Mouse (Mus musculus): ENCODE results near the gene Fam71d. TPM values are rescaled to one million over a fixed set of nuclear protein-coding genes. Genes with fewer than 3 reads are reported as not detected.

The Fam71d gene
- polyA plus RNA-seq (2014; fragmentation: Nextera tagmentation; extraction: Ambion mirVana): 0.18 TPM in 1 of 2 replicates, not detected in the other

DNA sequence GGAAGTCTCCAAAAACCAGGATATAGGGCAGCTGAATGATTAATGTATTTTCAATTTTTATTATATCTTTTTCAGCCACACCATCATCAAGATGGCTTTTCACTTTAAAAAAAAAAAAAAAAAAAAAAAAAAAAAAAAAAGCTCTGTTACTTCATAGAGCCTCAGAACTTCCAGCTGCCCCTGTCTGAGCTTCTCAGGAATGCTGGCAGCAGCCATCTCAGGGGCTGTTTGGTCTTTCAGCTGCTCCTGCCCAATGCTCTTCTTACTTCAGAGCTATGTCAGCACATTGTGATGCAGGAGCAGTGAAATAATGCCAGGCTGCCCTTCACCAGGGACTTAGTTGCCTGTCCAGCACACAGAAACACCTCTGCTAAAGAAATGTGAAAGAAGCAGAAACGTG lies at the start of gene Fam71d:
Fam71d (plus strand) TSS at position 211 of the 400 bp plus-strand sequence.
- Histone ChIP-seq H3K27me3 (replicated peaks; ENCODE audit: control insufficient read depth, insufficient read depth, low read length) (no peaks in the 10 kb centered on the region), H3K9me3 (replicated peaks; ENCODE audit: control insufficient read depth, low read length) (no peaks in the 10 kb centered on the region), H3K4me1 (ENCODE audit: control insufficient read depth, insufficient read depth, low read length) (no peaks in the 10 kb centered on the region), H3K9ac (ENCODE audit: low read length) (no peak within 1 kb of the TSS), H3K36me3 (ENCODE audit: control insufficient read depth, insufficient read depth, low read length) (no peaks in the 10 kb centered on the region), H3K27ac (ENCODE audit: low read depth, low read length) (no peak within 1 kb of the TSS), H3K4me2 (ENCODE audit: low read length) (no peak within 1 kb of the TSS), H3K4me3 (ENCODE audit: low read depth, low read length) (no peak within 1 kb of the TSS)
- ATAC-seq: no peak
- WGBS: 76% methylated on average over 1 of the region's 1 CpGs
- no peak for DNase-seq (ENCODE audit: low spot score)

DNA sequence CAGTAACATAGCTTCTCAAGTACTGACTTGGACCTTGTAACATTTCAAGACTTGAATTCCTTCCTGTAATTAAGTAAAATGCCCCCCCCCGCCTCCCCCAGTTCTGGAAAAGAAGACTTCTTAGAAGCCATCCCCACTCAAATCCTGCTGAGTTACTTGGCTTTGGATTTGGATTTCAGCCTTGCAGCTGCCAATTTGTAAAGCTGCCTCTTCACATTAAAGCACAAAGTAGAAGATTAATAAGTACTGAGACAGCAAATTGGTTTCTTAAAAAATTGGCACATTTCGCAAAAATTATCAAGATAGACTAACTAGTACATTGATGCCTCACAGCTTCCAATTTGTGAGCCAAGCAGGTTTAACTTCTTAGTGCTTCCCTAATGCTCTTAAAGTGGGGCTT lies 47.6 kb upstream of the Fam71d start:
- WGBS: 51% methylated on average over 2 of the region's 2 CpGs
- H3K9me3 ChIP-seq (replicated peaks; ENCODE audit: control insufficient read depth, low read length): no peaks in the 10 kb centered on the region
- no peak overlapping the region for H3K27ac ChIP-seq (ENCODE audit: low read depth, low read length)
- ATAC-seq (no peak), DNase-seq (ENCODE audit: low spot score) (peak; percentile 65)
- H3K9ac ChIP-seq (ENCODE audit: low read length): no peak overlapping the region
- no peak overlapping the region for H3K4me3 ChIP-seq (ENCODE audit: low read depth, low read length)
- H3K4me1 ChIP-seq (ENCODE audit: control insufficient read depth, insufficient read depth, low read length): no peaks in the 10 kb centered on the region
- no peak overlapping the region for H3K4me2 ChIP-seq (ENCODE audit: low read length)
- H3K27me3 ChIP-seq (replicated peaks; ENCODE audit: control insufficient read depth, insufficient read depth, low read length): no peaks in the 10 kb centered on the region
- H3K36me3 ChIP-seq (ENCODE audit: control insufficient read depth, insufficient read depth, low read length): no peaks in the 10 kb centered on the region

DNA sequence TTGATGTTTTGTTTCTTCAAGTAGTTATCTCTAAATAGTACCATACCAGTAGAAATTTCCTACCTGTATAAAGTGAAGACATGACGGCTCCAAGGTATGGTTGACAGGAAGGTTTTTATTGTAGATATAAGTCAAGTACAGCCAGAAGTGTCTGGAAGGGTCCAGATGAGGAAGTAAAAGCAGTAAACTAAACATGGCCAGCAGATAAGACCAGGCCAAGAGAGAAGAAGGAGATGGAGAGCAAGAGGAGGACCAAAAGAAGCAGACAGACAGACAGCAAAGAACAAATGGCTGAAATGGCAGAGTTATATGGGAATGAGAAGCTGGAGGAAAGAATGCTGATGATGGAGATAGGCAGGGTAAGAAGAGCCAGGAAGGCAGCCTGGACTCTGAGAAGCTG lies 46.1 kb upstream of the Fam71d start:
- H3K9me3 ChIP-seq (replicated peaks; ENCODE audit: control insufficient read depth, low read length): no peaks in the 10 kb centered on the region
- no peak overlapping the region for H3K4me3 ChIP-seq (ENCODE audit: low read depth, low read length)
- DNase-seq (ENCODE audit: low spot score) (no peak), ATAC-seq (no peak)
- H3K27ac ChIP-seq (ENCODE audit: low read depth, low read length): no peak overlapping the region
- H3K36me3 ChIP-seq (ENCODE audit: control insufficient read depth, insufficient read depth, low read length): no peaks in the 10 kb centered on the region
- 92% methylated on average over 1 of the region's 1 CpGs for WGBS
- H3K4me1 ChIP-seq (ENCODE audit: control insufficient read depth, insufficient read depth, low read length): no peaks in the 10 kb centered on the region
- H3K4me2 ChIP-seq (ENCODE audit: low read length): no peak overlapping the region
- H3K27me3 ChIP-seq (replicated peaks; ENCODE audit: control insufficient read depth, insufficient read depth, low read length): no peaks in the 10 kb centered on the region
- no peak overlapping the region for H3K9ac ChIP-seq (ENCODE audit: low read length)

DNA sequence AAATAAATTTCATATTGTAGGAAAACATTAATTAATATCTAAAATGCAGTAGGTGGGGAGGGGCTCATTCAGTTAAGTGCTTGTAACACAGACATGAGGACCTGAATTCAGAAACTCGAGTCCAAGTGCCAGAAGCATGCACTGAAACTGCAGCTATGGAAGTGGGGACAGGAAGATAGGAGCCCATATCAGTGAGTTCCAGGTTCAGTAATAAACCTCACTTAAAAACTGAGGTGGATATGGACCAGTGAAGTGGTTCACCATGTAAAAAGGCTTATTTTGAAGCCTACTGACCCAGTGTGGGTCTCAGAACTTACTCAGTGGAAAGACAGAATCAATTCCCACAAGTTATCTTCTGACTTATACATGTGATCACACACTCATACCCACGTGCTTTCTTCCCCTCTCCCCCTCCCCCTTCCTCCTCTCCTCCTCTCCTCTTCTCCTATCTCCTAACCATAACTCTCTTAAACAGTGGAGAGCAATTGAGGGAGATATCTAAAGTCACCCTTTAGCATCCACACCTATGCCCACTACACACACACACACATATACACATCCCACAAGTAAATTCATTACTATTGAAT lies 31.5 kb upstream of the Fam71d start:
- 62% methylated on average over 2 of the region's 2 CpGs for WGBS
- H3K27me3 ChIP-seq (replicated peaks; ENCODE audit: control insufficient read depth, insufficient read depth, low read length): no peaks in the 10 kb centered on the region
- no peak for ATAC-seq

DNA sequence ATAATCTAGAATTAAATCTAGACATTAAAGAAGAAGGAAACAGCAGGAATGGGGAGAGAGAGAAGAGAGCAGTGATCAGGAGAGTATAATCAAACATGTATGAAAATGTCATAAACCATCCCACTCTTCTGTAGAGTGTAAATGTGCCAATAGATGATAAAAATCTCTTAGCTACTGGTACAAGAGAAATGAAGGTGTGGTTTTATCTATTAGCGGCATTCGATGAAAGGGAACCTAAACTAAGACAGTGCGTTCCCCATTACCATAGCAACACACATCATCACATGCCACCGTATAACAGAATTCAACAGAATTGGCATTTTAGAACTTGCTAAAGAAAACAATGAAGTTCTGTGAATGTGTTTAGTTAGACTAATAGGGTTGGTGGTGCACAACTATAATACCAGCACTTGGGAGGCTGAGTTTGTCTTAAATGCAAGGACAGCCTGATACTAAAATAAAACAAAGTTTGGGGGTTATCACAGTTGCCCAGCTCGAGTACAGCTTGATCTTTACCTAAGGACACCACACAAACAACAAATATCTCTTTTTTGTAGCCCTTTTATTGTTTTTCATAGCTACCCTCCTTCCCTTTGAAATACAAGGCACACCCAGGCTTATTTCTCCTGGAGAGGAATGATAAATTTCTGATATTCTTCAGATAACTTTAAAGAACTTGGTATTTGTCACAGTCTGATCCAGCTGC lies 13.1 kb upstream of the Fam71d start:
- Histone ChIP-seq H3K4me1 (ENCODE audit: control insufficient read depth, insufficient read depth, low read length) (no peaks in the 10 kb centered on the region), H3K9ac (ENCODE audit: low read length) (no peak overlapping the region), H3K4me3 (ENCODE audit: low read depth, low read length) (no peak overlapping the region), H3K36me3 (ENCODE audit: control insufficient read depth, insufficient read depth, low read length) (no peaks in the 10 kb centered on the region), H3K4me2 (ENCODE audit: low read length) (no peak overlapping the region), H3K27me3 (replicated peaks; ENCODE audit: control insufficient read depth, insufficient read depth, low read length) (no peaks in the 10 kb centered on the region), H3K27ac (ENCODE audit: low read depth, low read length) (no peak overlapping the region), H3K9me3 (replicated peaks; ENCODE audit: control insufficient read depth, low read length) (no peaks in the 10 kb centered on the region)
- WGBS: 79% methylated on average over 5 of the region's 5 CpGs
- ATAC-seq (no peak), DNase-seq (ENCODE audit: low spot score) (no peak)

More for the DNA sequence above, 31.5 kb upstream of the Fam71d start:
- no peak for DNase-seq (ENCODE audit: low spot score)
- Histone ChIP-seq H3K4me2 (ENCODE audit: low read length) (no peak overlapping the region), H3K9ac (ENCODE audit: low read length) (no peak overlapping the region), H3K36me3 (ENCODE audit: control insufficient read depth, insufficient read depth, low read length) (no peaks in the 10 kb centered on the region), H3K4me1 (ENCODE audit: control insufficient read depth, insufficient read depth, low read length) (no peaks in the 10 kb centered on the region), H3K4me3 (ENCODE audit: low read depth, low read length) (no peak overlapping the region), H3K27ac (ENCODE audit: low read depth, low read length) (no peak overlapping the region), H3K9me3 (replicated peaks; ENCODE audit: control insufficient read depth, low read length) (no peaks in the 10 kb centered on the region)

DNA sequence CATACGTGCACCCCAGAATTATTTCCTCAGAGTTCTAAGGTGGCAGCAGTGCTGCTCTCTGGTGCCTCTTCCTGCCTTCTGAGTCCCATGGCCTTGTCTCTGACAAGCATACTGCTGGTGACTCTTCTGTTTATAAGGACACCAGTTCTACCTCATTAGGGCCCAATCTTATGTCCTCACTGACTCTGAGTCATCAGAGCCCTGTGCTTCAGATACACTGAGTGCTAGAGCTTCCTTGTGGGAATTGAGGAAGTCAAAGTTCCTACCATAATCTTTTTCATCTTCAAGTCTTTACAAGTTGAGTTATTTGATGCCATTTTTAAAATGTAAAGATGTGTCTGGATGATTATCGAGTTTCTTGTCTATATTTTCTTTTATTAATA lies 12.5 kb upstream of the Fam71d start:
- ATAC-seq (no peak), DNase-seq (ENCODE audit: low spot score) (no peak)
- Histone ChIP-seq H3K27ac (ENCODE audit: low read depth, low read length) (no peak overlapping the region), H3K9ac (ENCODE audit: low read length) (no peak overlapping the region), H3K27me3 (replicated peaks; ENCODE audit: control insufficient read depth, insufficient read depth, low read length) (no peaks in the 10 kb centered on the region), H3K4me1 (ENCODE audit: control insufficient read depth, insufficient read depth, low read length) (no peaks in the 10 kb centered on the region), H3K9me3 (replicated peaks; ENCODE audit: control insufficient read depth, low read length) (no peaks in the 10 kb centered on the region), H3K4me2 (ENCODE audit: low read length) (no peak overlapping the region), H3K36me3 (ENCODE audit: control insufficient read depth, insufficient read depth, low read length) (no peaks in the 10 kb centered on the region), H3K4me3 (ENCODE audit: low read depth, low read length) (no peak overlapping the region)
- 86% methylated on average over 2 of the region's 2 CpGs for WGBS

DNA sequence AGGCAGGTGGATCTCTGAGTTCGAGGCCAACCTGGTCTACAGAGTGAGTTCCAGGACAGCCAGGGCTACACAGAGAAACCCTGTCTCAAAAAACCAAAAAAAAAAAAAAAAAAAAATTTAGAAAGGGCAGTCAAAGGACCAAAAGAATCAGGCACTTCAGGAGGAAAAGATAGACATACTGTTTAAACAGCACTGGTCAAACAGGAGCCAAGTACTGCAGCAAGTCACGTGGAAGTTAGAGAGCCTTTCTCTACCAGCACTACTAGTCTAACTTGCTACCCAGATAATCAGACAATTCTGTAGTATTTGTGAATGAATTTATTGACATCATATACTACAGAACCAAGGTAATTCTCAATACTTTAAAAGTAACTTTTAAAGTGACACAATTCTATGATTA lies 10.3 kb upstream of the Fam71d start:
- Histone ChIP-seq H3K9ac (ENCODE audit: low read length) (no peak overlapping the region), H3K4me3 (ENCODE audit: low read depth, low read length) (no peak overlapping the region), H3K9me3 (replicated peaks; ENCODE audit: control insufficient read depth, low read length) (no peaks in the 10 kb centered on the region), H3K4me2 (ENCODE audit: low read length) (no peak overlapping the region), H3K27me3 (replicated peaks; ENCODE audit: control insufficient read depth, insufficient read depth, low read length) (no peaks in the 10 kb centered on the region), H3K36me3 (ENCODE audit: control insufficient read depth, insufficient read depth, low read length) (no peaks in the 10 kb centered on the region), H3K4me1 (ENCODE audit: control insufficient read depth, insufficient read depth, low read length) (no peaks in the 10 kb centered on the region), H3K27ac (ENCODE audit: low read depth, low read length) (no peak overlapping the region)
- WGBS: 90% methylated on average over 2 of the region's 2 CpGs
- DNase-seq (ENCODE audit: low spot score): no peak
- no peak for ATAC-seq

DNA sequence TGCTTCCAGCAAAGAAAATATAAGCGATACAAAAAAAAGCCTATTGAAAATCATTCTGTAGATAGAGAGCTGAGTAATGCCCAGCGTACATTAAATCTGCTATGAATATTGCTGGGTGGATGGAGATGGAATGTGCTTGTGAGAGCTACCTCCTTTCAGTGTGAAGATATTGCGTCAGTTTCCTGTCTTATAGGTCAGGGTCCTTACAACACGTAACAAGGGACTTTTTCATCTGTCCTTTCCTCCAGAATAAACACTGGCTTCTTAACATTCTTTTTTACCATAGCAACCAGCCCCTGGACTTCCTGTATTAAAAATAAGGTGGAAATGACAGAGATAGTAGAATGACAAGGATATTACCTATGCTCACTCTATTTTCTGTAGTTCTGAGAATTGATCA lies 9.1 kb upstream of the Fam71d start:
- H3K4me1 ChIP-seq (ENCODE audit: control insufficient read depth, insufficient read depth, low read length): no peaks in the 10 kb centered on the region
- H3K4me3 ChIP-seq (ENCODE audit: low read depth, low read length): no peak overlapping the region
- no peak overlapping the region for H3K4me2 ChIP-seq (ENCODE audit: low read length)
- 87% methylated on average over 4 of the region's 4 CpGs for WGBS
- no peaks in the 10 kb centered on the region for H3K36me3 ChIP-seq (ENCODE audit: control insufficient read depth, insufficient read depth, low read length)
- no peak overlapping the region for H3K9ac ChIP-seq (ENCODE audit: low read length)
- H3K9me3 ChIP-seq (replicated peaks; ENCODE audit: control insufficient read depth, low read length): no peaks in the 10 kb centered on the region
- no peaks in the 10 kb centered on the region for H3K27me3 ChIP-seq (replicated peaks; ENCODE audit: control insufficient read depth, insufficient read depth, low read length)
- DNase-seq (ENCODE audit: low spot score) (no peak), ATAC-seq (no peak)
- no peak overlapping the region for H3K27ac ChIP-seq (ENCODE audit: low read depth, low read length)

DNA sequence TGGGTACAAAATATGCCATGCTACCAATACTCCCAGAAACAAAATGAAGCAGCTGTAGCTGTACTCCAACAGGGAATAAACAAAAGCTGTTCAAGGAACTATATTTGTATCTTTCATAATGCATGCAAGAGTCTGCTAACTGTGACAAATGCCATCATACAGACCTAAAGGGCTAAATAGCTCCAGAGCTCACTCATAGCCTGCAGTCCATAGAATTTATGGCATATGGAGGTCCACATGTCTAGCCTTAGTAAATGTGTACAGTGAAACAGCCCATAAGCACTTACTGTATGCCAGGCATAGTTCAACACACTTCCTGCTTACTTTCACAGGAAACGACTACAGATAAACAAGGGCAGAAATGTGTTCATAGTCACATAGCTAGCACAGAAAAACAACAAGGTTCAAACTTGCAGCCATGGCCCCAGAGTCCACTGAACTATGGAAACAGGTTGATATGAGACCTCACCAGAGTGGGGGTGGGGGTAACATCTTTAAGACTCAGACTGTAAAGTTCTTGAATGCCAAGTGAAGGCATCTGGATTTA lies 5.6 kb upstream of the Fam71d start:
- H3K9me3 ChIP-seq (replicated peaks; ENCODE audit: control insufficient read depth, low read length): no peaks in the 10 kb centered on the region
- no peaks in the 10 kb centered on the region for H3K4me1 ChIP-seq (ENCODE audit: control insufficient read depth, insufficient read depth, low read length)
- no peak overlapping the region for H3K27ac ChIP-seq (ENCODE audit: low read depth, low read length)
- no peak overlapping the region for H3K9ac ChIP-seq (ENCODE audit: low read length)
- no peak overlapping the region for H3K4me3 ChIP-seq (ENCODE audit: low read depth, low read length)
- H3K36me3 ChIP-seq (ENCODE audit: control insufficient read depth, insufficient read depth, low read length): no peaks in the 10 kb centered on the region
- WGBS: 92% methylated on average over 1 of the region's 1 CpGs
- H3K4me2 ChIP-seq (ENCODE audit: low read length): no peak overlapping the region
- ATAC-seq (no peak), DNase-seq (ENCODE audit: low spot score) (no peak)
- H3K27me3 ChIP-seq (replicated peaks; ENCODE audit: control insufficient read depth, insufficient read depth, low read length): no peaks in the 10 kb centered on the region
